Mouse (Mus musculus) testis, adult 2 months (tissue): ENCODE data around the gene Atg9b.

Source experiments
- CTCF ChIP-seq: fragments of 200-500 bp; IDR thresholded peaks from 2 replicates; pipeline ENCODE4 v1.5.1; 2012; ENCODE audit warnings: low read depth, mild to moderate bottlenecking, inconsistent platforms, low read length, moderate library complexity; ENCODE audit not compliant: control insufficient read depth, insufficient read depth, insufficient replicate concordance
- POLR2A ChIP-seq: fragments of 200-500 bp; IDR thresholded peaks from 2 replicates; pipeline ENCODE4 v1.6.1; 2012; ENCODE audit warnings: low read depth, mild to moderate bottlenecking, inconsistent platforms, low read length, moderate library complexity; ENCODE audit not compliant: control insufficient read depth

GRCm38 (mm10) chr5:24399686-24400085 is 7.7 kb upstream of the Atg9b start:
- TF ChIP-seq POLR2A (no peak), CTCF (no peak)
